Mouse (Mus musculus): ENCODE data around the gene Alad. TPM values are rescaled to one million over a fixed set of nuclear protein-coding genes. Genes with fewer than 3 reads are reported as not detected.

The Alad gene
- polyA plus RNA-seq, 1 experiment: 75.9 TPM

- no peak for DNase-seq
- Histone ChIP-seq H3K4me3 (ENCODE audit: control insufficient read depth, insufficient read depth, low read length) (no peak overlapping the region), H3K27me3 (ENCODE audit: control insufficient read depth, insufficient read depth, low read length) (no peaks in the 10 kb centered on the region), H3K36me3 (ENCODE audit: control insufficient read depth, insufficient read depth, low read length) (no peaks in the 10 kb centered on the region), H3K4me1 (replicated peaks; ENCODE audit: control insufficient read depth, insufficient read depth, low read length) (no peaks in the 10 kb centered on the region), H3K27ac (ENCODE audit: control insufficient read depth, insufficient read depth, low read length) (no peak overlapping the region)
- 98% methylated on average over 3 of the region's 3 CpGs for WGBS
- TF ChIP-seq POLR2A (IDR thresholded peaks at IDR 0.05; ENCODE audit: control insufficient read depth, extremely low read depth, insufficient read depth, low read length, poor library complexity): no peak
- TF ChIP-seq CTCF (IDR thresholded peaks at IDR 0.05; ENCODE audit: borderline replicate concordance, control insufficient read depth, extremely low read depth, insufficient read depth, low read length, poor library complexity): no peak
These were observed 22.1 kb upstream of the Alad start for GRCm38 (mm10) chr4:62541802-62542201.

GRCm38 (mm10) chr4:62533729-62534128 is 14.0 kb upstream of the Alad start:
- no peak overlapping the region for H3K27ac ChIP-seq (ENCODE audit: control insufficient read depth, insufficient read depth, low read length)
- 91% methylated on average over 6 of the region's 6 CpGs for WGBS
- TF ChIP-seq CTCF (IDR thresholded peaks at IDR 0.05; ENCODE audit: borderline replicate concordance, control insufficient read depth, extremely low read depth, insufficient read depth, low read length, poor library complexity) (no peak), POLR2A (IDR thresholded peaks at IDR 0.05; ENCODE audit: control insufficient read depth, extremely low read depth, insufficient read depth, low read length, poor library complexity) (no peak)
- no peaks in the 10 kb centered on the region for H3K27me3 ChIP-seq (ENCODE audit: control insufficient read depth, insufficient read depth, low read length)
- no peak for DNase-seq
- no peaks in the 10 kb centered on the region for H3K4me1 ChIP-seq (replicated peaks; ENCODE audit: control insufficient read depth, insufficient read depth, low read length)
- no peaks in the 10 kb centered on the region for H3K36me3 ChIP-seq (ENCODE audit: control insufficient read depth, insufficient read depth, low read length)
- H3K4me3 ChIP-seq (ENCODE audit: control insufficient read depth, insufficient read depth, low read length): no peak overlapping the region

- Histone ChIP-seq H3K36me3 (ENCODE audit: control insufficient read depth, insufficient read depth, low read length) (no peaks in the 10 kb centered on the region), H3K4me3 (ENCODE audit: control insufficient read depth, insufficient read depth, low read length) (no peak overlapping the region), H3K27me3 (ENCODE audit: control insufficient read depth, insufficient read depth, low read length) (no peaks in the 10 kb centered on the region), H3K27ac (ENCODE audit: control insufficient read depth, insufficient read depth, low read length) (no peak overlapping the region), H3K4me1 (replicated peaks; ENCODE audit: control insufficient read depth, insufficient read depth, low read length) (peaks cover 5% of the 10 kb centered on the region)
- no peak for DNase-seq
- TF ChIP-seq CTCF (IDR thresholded peaks at IDR 0.05; ENCODE audit: borderline replicate concordance, control insufficient read depth, extremely low read depth, insufficient read depth, low read length, poor library complexity): no peak
- no peak for TF ChIP-seq POLR2A (IDR thresholded peaks at IDR 0.05; ENCODE audit: control insufficient read depth, extremely low read depth, insufficient read depth, low read length, poor library complexity)
- 83% methylated on average over 4 of the region's 4 CpGs for WGBS
These were observed 7.9 kb upstream of the Alad start for GRCm38 (mm10) chr4:62527655-62528054.

GRCm38 (mm10) chr4:62526256-62526655 is 6.5 kb upstream of the Alad start:
- WGBS: 76% methylated on average over 2 of the region's 2 CpGs
- TF ChIP-seq CTCF (IDR thresholded peaks at IDR 0.05; ENCODE audit: borderline replicate concordance, control insufficient read depth, extremely low read depth, insufficient read depth, low read length, poor library complexity) (no peak), POLR2A (IDR thresholded peaks at IDR 0.05; ENCODE audit: control insufficient read depth, extremely low read depth, insufficient read depth, low read length, poor library complexity) (no peak)
- Histone ChIP-seq H3K27ac (ENCODE audit: control insufficient read depth, insufficient read depth, low read length) (no peak overlapping the region), H3K27me3 (ENCODE audit: control insufficient read depth, insufficient read depth, low read length) (no peaks in the 10 kb centered on the region), H3K4me1 (replicated peaks; ENCODE audit: control insufficient read depth, insufficient read depth, low read length) (peaks cover 5% of the 10 kb centered on the region), H3K4me3 (ENCODE audit: control insufficient read depth, insufficient read depth, low read length) (no peak overlapping the region), H3K36me3 (ENCODE audit: control insufficient read depth, insufficient read depth, low read length) (no peaks in the 10 kb centered on the region)
- no peak for DNase-seq

GRCm38 (mm10) chr4:62525489-62525811 is 5.7 kb upstream of the Alad start:
- Histone ChIP-seq H3K27ac (ENCODE audit: control insufficient read depth, insufficient read depth, low read length) (no peak overlapping the region), H3K36me3 (ENCODE audit: control insufficient read depth, insufficient read depth, low read length) (no peaks in the 10 kb centered on the region), H3K4me1 (replicated peaks; ENCODE audit: control insufficient read depth, insufficient read depth, low read length) (peaks cover 5% of the 10 kb centered on the region), H3K27me3 (ENCODE audit: control insufficient read depth, insufficient read depth, low read length) (no peaks in the 10 kb centered on the region), H3K4me3 (ENCODE audit: control insufficient read depth, insufficient read depth, low read length) (no peak overlapping the region)
- no peak for DNase-seq
- WGBS: 3% methylated on average over 10 of the region's 10 CpGs
- TF ChIP-seq POLR2A (IDR thresholded peaks at IDR 0.05; ENCODE audit: control insufficient read depth, extremely low read depth, insufficient read depth, low read length, poor library complexity) (no peak), CTCF (IDR thresholded peaks at IDR 0.05; ENCODE audit: borderline replicate concordance, control insufficient read depth, extremely low read depth, insufficient read depth, low read length, poor library complexity) (no peak)

- Histone ChIP-seq H3K27me3 (ENCODE audit: control insufficient read depth, insufficient read depth, low read length) (no peaks in the 10 kb centered on the region), H3K4me1 (replicated peaks; ENCODE audit: control insufficient read depth, insufficient read depth, low read length) (peaks cover 5% of the 10 kb centered on the region), H3K36me3 (ENCODE audit: control insufficient read depth, insufficient read depth, low read length) (no peaks in the 10 kb centered on the region), H3K4me3 (ENCODE audit: control insufficient read depth, insufficient read depth, low read length) (peak within 1 kb of the TSS; percentile 61), H3K27ac (ENCODE audit: control insufficient read depth, insufficient read depth, low read length) (peak within 1 kb of the TSS; percentile 28; the same call in 1 of the 2 replicates)
- whole genome bisulfite sequencing: under 1% methylated on average over 59 of the region's 59 CpGs
- DNase-seq: peak; percentile 92
- TF ChIP-seq POLR2A (IDR thresholded peaks at IDR 0.05; ENCODE audit: control insufficient read depth, extremely low read depth, insufficient read depth, low read length, poor library complexity) (no peak), CTCF (IDR thresholded peaks at IDR 0.05; ENCODE audit: borderline replicate concordance, control insufficient read depth, extremely low read depth, insufficient read depth, low read length, poor library complexity) (no peak)
These were observed 5.2 kb upstream of the Alad start, which contains the start of the genes Pole3 and 4933430I17Rik for GRCm38 (mm10) chr4:62524651-62525488. Gene Pole3, minus strand, starts transcription at chr4:62525068. Gene 4933430I17Rik, plus strand, starts transcription at chr4:62525369.

Measured in thymus, adult 2 months (tissue).